Mouse (Mus musculus) megakaryocyte, embryonic 14.5 days (primary cell): ENCODE measurements around the gene Clstn1.

Experiments
- FLI1 ChIP-seq: IDR thresholded peaks from 2 replicates; pipeline ENCODE4 v1.6.1; 2012; ENCODE audit warnings: low read length, inconsistent platforms, mixed read lengths
- GATA1 ChIP-seq: IDR thresholded peaks from 3 replicates; pipeline ENCODE4 v1.6.1; 2012; ENCODE audit warnings: mixed read lengths, low read length, inconsistent platforms, borderline replicate concordance

DNA sequence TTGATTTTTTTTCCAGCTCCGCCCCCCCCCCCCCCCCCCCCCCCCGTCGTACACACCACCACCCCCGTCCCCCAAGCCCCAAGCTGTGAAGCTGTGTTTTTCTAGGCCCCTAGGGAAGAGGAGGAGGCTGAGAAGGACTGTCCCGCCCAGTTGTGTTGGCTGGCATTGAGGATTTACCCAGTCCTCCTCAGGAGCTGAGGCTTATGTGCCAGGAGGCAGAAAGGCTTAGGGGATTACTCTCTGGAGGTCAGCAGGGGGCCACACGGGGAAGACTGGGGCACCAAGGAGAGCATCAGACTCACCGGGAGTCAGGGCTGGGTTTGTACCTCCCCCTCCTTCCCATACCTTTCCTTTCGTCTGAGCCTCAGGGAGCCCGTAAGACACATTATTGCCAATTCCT lies 13.8 kb upstream of the Clstn1 start:
- TF ChIP-seq GATA1, result no peak
- no peak for TF ChIP-seq FLI1
